Mouse (Mus musculus) heart, embryonic 14.5 days (tissue): ENCODE data around the gene Zfp454. TPM values are rescaled to one million over a fixed set of nuclear protein-coding genes. Genes with fewer than 3 reads are reported as not detected.

Source experiments
- ATAC-seq: fragments of 200-750 bp; cut with Nextera tagmentation; 2 replicates; pipeline ENCODE4 v1.8.0; 2017; ENCODE audit warnings: low read depth, moderate TSS enrichment; ENCODE audit not compliant: insufficient number of reproducible peaks, insufficient read depth, low FRiP score
- H3K27ac ChIP-seq, 2 experiments: fragments of 200-500 bp in 1 of 2; fragments of 300-500 bp in 1 of 2; sonication (generic) in 1 of 2; replicated peaks in 1 of 2; 2 replicates each; pipeline ENCODE4 v1.5.1; 2012 to 2014; ENCODE audit warnings: low read depth in 2 of 2, low read length in 2 of 2, control low read depth in 1 of 2, mild to moderate bottlenecking in 1 of 2, mixed read lengths in 1 of 2; ENCODE audit not compliant: control insufficient read depth in 1 of 2, insufficient read depth in 1 of 2
- H3K27me3 ChIP-seq: fragments of 300-500 bp; sonication (generic); 2 replicates; pipeline ENCODE4 v1.6.1; 2014; ENCODE audit warnings: mild to moderate bottlenecking, low read length, control low read depth; ENCODE audit not compliant: control insufficient read depth, insufficient read depth
- H3K36me3 ChIP-seq: fragments of 300-500 bp; sonication (generic); 2 replicates; pipeline ENCODE4 v1.6.1; 2014; ENCODE audit warnings: mild to moderate bottlenecking, control low read depth, low read length, mixed read lengths; ENCODE audit not compliant: control insufficient read depth, insufficient read depth
- H3K4me1 ChIP-seq, 2 experiments: fragments of 200-500 bp in 1 of 2; fragments of 300-500 bp in 1 of 2; sonication (generic) in 1 of 2; 2 replicates each; pipeline ENCODE4 v1.6.1; 2012 to 2014; ENCODE audit warnings: low read length in 2 of 2, control low read depth in 1 of 2, mixed read lengths in 1 of 2; ENCODE audit not compliant: control insufficient read depth in 2 of 2, insufficient read depth in 2 of 2
- H3K4me2 ChIP-seq: fragments of 300-500 bp; sonication (generic); 2 replicates; pipeline ENCODE4 v1.6.1; 2014; ENCODE audit warnings: mild to moderate bottlenecking, low read length
- H3K4me3 ChIP-seq, 2 experiments: fragments of 200-500 bp in 1 of 2; fragments of 300-500 bp in 1 of 2; sonication (generic) in 1 of 2; 2 replicates each; pipeline ENCODE4 v1.5.1; 2012 to 2014; ENCODE audit warnings: low read length in 2 of 2, mild to moderate bottlenecking in 2 of 2, control low read depth in 1 of 2, low read depth in 1 of 2, moderate library complexity in 1 of 2; ENCODE audit not compliant: control insufficient read depth in 1 of 2, insufficient read depth in 1 of 2
- H3K9ac ChIP-seq: fragments of 300-500 bp; sonication (generic); 2 replicates; pipeline ENCODE4 v1.6.1; 2014; ENCODE audit warnings: mild to moderate bottlenecking, low read length
- H3K9me3 ChIP-seq: fragments of 300-500 bp; sonication (generic); 2 replicates; pipeline ENCODE4 v1.6.1; 2016; ENCODE audit warnings: low read length, control low read depth; ENCODE audit not compliant: control insufficient read depth
- WGBS: fragments of 180-500 bp; shearing (Covaris S2); extraction: QIAGEN DNeasy Blood & Tissue Kit; methylation state at CpG from one replicate; pipeline ENCODE4 v1.1.7; 2014; 5-methylcytosine and 5-hydroxymethylcytosine counted together
- polyA plus RNA-seq: library from polyadenylated mRNA; unstranded; fragments of >200 nt; fragmentation: Nextera tagmentation; extraction: Ambion mirVana; gene quantifications from 2 replicates; pipeline ENCODE4 v1.2.1, GENCODE M21; 2014

Gene Zfp454
- polyA plus RNA-seq: 2.7 and 3.1 TPM in 2 replicates

GRCm38 (mm10) chr11:50887390-50888128 lies at the start of gene Zfp454:
Gene Zfp454 (minus strand): TSS chr11:50887651.
- ATAC-seq: peak; percentile 78
- Histone ChIP-seq H3K27me3 (no peaks in the 10 kb centered on the region), H3K4me2 (peak within 1 kb of the TSS; percentile 87), H3K27ac (peak within 1 kb of the TSS; percentile 20 to 68; a peak in 2 of 4 replicates), H3K4me1 (peaks cover 0 to 8% of the 10 kb centered on the region in 2 experiments; a peak in 3 of 4 replicates), H3K9ac (peak within 1 kb of the TSS; percentile 76), H3K36me3 (peaks cover 11% of the 10 kb centered on the region), H3K9me3 (peaks cover 2% of the 10 kb centered on the region; the same call in 1 of the 2 replicates), H3K4me3 (peak within 1 kb of the TSS; percentile 51 to 52)
- 5% methylated on average over 26 of the region's 26 CpGs for WGBS

GRCm38 (mm10) chr11:50932040-50932439 lies 44.6 kb upstream of the Zfp454 start:
- no peak overlapping the region for H3K9ac ChIP-seq
- H3K27ac ChIP-seq: no peak overlapping the region
- peaks cover 6% of the 10 kb centered on the region for H3K27me3 ChIP-seq
- H3K4me1 ChIP-seq: peaks cover 5 to 9% of the 10 kb centered on the region in 2 experiments; a peak in 1 of 4 replicates
- H3K36me3 ChIP-seq: no peaks in the 10 kb centered on the region
- WGBS: 79% methylated on average over 1 of the region's 1 CpGs
- no peak for ATAC-seq
- no peaks in the 10 kb centered on the region for H3K9me3 ChIP-seq
- peak overlapping the region in 1 of 2 experiments; percentile 80; a peak in 1 of 4 replicates for H3K4me3 ChIP-seq
- peak overlapping the region; percentile 98 for H3K4me2 ChIP-seq

GRCm38 (mm10) chr11:50931451-50931866 lies 44.0 kb upstream of the Zfp454 start, which contains the start of gene Zfp354b:
Gene Zfp354b (minus strand): TSS chr11:50931633.
- WGBS: 1% methylated on average over 18 of the region's 18 CpGs
- Histone ChIP-seq H3K4me3 (peak within 1 kb of the TSS; percentile 80 to 86), H3K36me3 (no peaks in the 10 kb centered on the region), H3K4me2 (peak within 1 kb of the TSS; percentile 98), H3K9me3 (no peaks in the 10 kb centered on the region), H3K27ac (peak within 1 kb of the TSS in 1 of 2 experiments; percentile 11; a peak in 1 of 4 replicates), H3K9ac (peak within 1 kb of the TSS; percentile 84), H3K27me3 (peaks cover 6% of the 10 kb centered on the region), H3K4me1 (peaks cover 5 to 9% of the 10 kb centered on the region in 2 experiments; a peak in 1 of 4 replicates)
- ATAC-seq: peak; percentile 87

- H3K4me1 ChIP-seq: peaks cover 5 to 9% of the 10 kb centered on the region in 2 experiments; a peak in 1 of 4 replicates
- H3K9me3 ChIP-seq: no peaks in the 10 kb centered on the region
- H3K27me3 ChIP-seq: peaks cover 6% of the 10 kb centered on the region
- peak overlapping the region; percentile 84 for H3K9ac ChIP-seq
- WGBS: 2% methylated on average over 16 of the region's 16 CpGs
- no peaks in the 10 kb centered on the region for H3K36me3 ChIP-seq
- peak overlapping the region; percentile 98 for H3K4me2 ChIP-seq
- H3K4me3 ChIP-seq: peak overlapping the region; percentile 80 to 86
- peak overlapping the region in 1 of 2 experiments; percentile 11; a peak in 1 of 4 replicates for H3K27ac ChIP-seq
- ATAC-seq: peak; percentile 46; the same call in 1 of the 2 replicates
Observed at GRCm38 (mm10) chr11:50931021-50931420, 43.6 kb upstream of the Zfp454 start.

- Histone ChIP-seq H3K4me1 (peaks cover 5 to 9% of the 10 kb centered on the region in 2 experiments; a peak in 1 of 4 replicates), H3K4me2 (peak overlapping the region; percentile 98), H3K36me3 (no peaks in the 10 kb centered on the region), H3K9me3 (no peaks in the 10 kb centered on the region), H3K9ac (peak overlapping the region; percentile 84), H3K27me3 (peaks cover 6% of the 10 kb centered on the region), H3K4me3 (peak overlapping the region; percentile 80 to 86), H3K27ac (no peak overlapping the region)
- ATAC-seq: no peak
- WGBS: 14% methylated on average over 14 of the region's 14 CpGs
Observed at GRCm38 (mm10) chr11:50930469-50931014, 43.1 kb upstream of the Zfp454 start.

GRCm38 (mm10) chr11:50915671-50916320 lies 28.3 kb upstream of the Zfp454 start, which contains the start of gene Zfp2:
Gene Zfp2 (minus strand): TSS chr11:50916165.
- Histone ChIP-seq H3K9ac (peak within 1 kb of the TSS; percentile 84), H3K27me3 (no peaks in the 10 kb centered on the region), H3K36me3 (peaks cover 13% of the 10 kb centered on the region), H3K4me3 (peak within 1 kb of the TSS; percentile 81 to 91), H3K4me2 (peak within 1 kb of the TSS; percentile 67), H3K4me1 (peaks cover 0 to 3% of the 10 kb centered on the region in 2 experiments; a peak in 1 of 4 replicates), H3K9me3 (no peaks in the 10 kb centered on the region), H3K27ac (peak within 1 kb of the TSS in 1 of 2 experiments; percentile 45; a peak in 1 of 4 replicates)
- ATAC-seq: peak; percentile 93
- under 1% methylated on average over 47 of the region's 47 CpGs for WGBS

- WGBS: 88% methylated on average over 3 of the region's 3 CpGs
- H3K9ac ChIP-seq: no peak overlapping the region
- no peak overlapping the region for H3K4me2 ChIP-seq
- H3K4me3 ChIP-seq: no peak overlapping the region
- no peak for ATAC-seq
- peaks cover 0 to 3% of the 10 kb centered on the region in 2 experiments; a peak in 1 of 4 replicates for H3K4me1 ChIP-seq
- H3K27ac ChIP-seq: no peak overlapping the region
- H3K27me3 ChIP-seq: no peaks in the 10 kb centered on the region
- peaks cover 26% of the 10 kb centered on the region for H3K36me3 ChIP-seq
- no peaks in the 10 kb centered on the region for H3K9me3 ChIP-seq
Observed at GRCm38 (mm10) chr11:50914461-50914860, 27.0 kb upstream of the Zfp454 start.
